Mouse (Mus musculus): ENCODE measurements at regions not wholly inside any gene's neighbourhood (a gene's known extent, or its start where the extent isn't known, plus 50 kb on each side); places are given as distances from the start of the nearest gene placed in this dataset.

GRCm38 (mm10) chr6:49641256-49641655 lies 181.3 kb upstream of the Npy start:
- no peak for ATAC-seq

- no peak for ATAC-seq
These were observed 167.9 kb upstream of the Npy start for GRCm38 (mm10) chr6:49654541-49655130.

- ATAC-seq, result no peak
These were observed 167.3 kb upstream of the Npy start for GRCm38 (mm10) chr6:49655241-49655640.

- peak; percentile 92 for ATAC-seq
These were observed 165.9 kb upstream of the Npy start for GRCm38 (mm10) chr6:49656359-49657280.

- ATAC-seq, result peak; percentile 62
These were observed 164.5 kb upstream of the Npy start for GRCm38 (mm10) chr6:49657988-49658387.

- no peak for ATAC-seq
These were observed 151.5 kb upstream of the Npy start for GRCm38 (mm10) chr6:49670991-49671390.

GRCm38 (mm10) chr6:49671912-49672311 lies 150.6 kb upstream of the Npy start:
- no peak for ATAC-seq

- no peak for ATAC-seq
These were observed 135.7 kb upstream of the Npy start for GRCm38 (mm10) chr6:49686776-49687175.

GRCm38 (mm10) chr6:49692032-49692539 lies 130.4 kb upstream of the Npy start:
- ATAC-seq, result no peak

- ATAC-seq, result no peak
These were observed 127.7 kb upstream of the Npy start for GRCm38 (mm10) chr6:49694851-49695250.

GRCm38 (mm10) chr6:49696990-49697389 lies 125.5 kb upstream of the Npy start:
- ATAC-seq, result no peak

GRCm38 (mm10) chr6:49701453-49701852 lies 121.1 kb upstream of the Npy start:
- ATAC-seq, result peak; percentile 62

GRCm38 (mm10) chr6:49712980-49713379 lies 109.5 kb upstream of the Npy start:
- no peak for ATAC-seq

- ATAC-seq, result no peak
These were observed 106.0 kb upstream of the Npy start for GRCm38 (mm10) chr6:49716520-49716919.

- no peak for ATAC-seq
These were observed 105.6 kb upstream of the Npy start for GRCm38 (mm10) chr6:49716945-49717344.

GRCm38 (mm10) chr6:49733191-49733590 lies 89.3 kb upstream of the Npy start:
- ATAC-seq, result no peak

- ATAC-seq, result no peak
These were observed 79.4 kb upstream of the Npy start for GRCm38 (mm10) chr6:49743157-49743556.

GRCm38 (mm10) chr6:49745301-49745700 lies 77.2 kb upstream of the Npy start:
- no peak for ATAC-seq

GRCm38 (mm10) chr6:49750544-49750943 lies 72.0 kb upstream of the Npy start:
- no peak for ATAC-seq

GRCm38 (mm10) chr6:49759614-49760013 lies 62.9 kb upstream of the Npy start:
- ATAC-seq, result no peak

- ATAC-seq, result no peak
These were observed 57.8 kb upstream of the Npy start for GRCm38 (mm10) chr6:49764746-49765145.

- no peak for ATAC-seq
These were observed 52.4 kb upstream of the Npy start for GRCm38 (mm10) chr6:49769904-49770720.

Data from CD4-positive, CD25-positive, alpha-beta regulatory T cell, adult 4 months (primary cell).